Mouse (Mus musculus): Measurements from ENCODE around the gene Fam89b. TPM values are rescaled to one million over a fixed set of nuclear protein-coding genes. Genes with fewer than 3 reads are reported as not detected.

Gene Fam89b
- polyA plus RNA-seq, 1 experiment from 2014 or later, result 144 TPM

DNA sequence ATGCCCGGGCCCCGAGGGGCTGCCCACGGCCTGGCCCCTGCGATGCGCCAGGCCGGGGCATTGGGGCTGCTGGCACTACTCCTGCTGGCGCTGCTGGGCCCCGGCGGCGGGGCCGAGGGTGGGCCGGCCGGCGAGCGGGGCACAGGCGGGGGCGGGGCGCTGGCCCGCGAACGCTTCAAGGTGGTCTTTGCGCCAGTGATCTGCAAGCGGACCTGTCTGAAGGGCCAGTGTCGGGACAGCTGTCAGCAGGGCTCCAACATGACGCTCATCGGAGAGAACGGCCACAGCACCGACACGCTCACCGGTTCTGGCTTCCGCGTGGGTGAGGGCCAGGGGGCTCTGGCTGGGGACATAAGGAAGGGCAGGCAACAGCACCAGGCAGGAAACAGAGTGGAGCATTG is 12.8 kb upstream of the Fam89b start:
- H3K27me3 ChIP-seq (ENCODE audit: control insufficient read depth, insufficient read depth, low read length), result peaks cover 56% of the 10 kb centered on the region
- peak overlapping the region; percentile 45 for H3K4me3 ChIP-seq (replicated peaks; ENCODE audit: low read length)
- peak overlapping the region; percentile 84 for H3K27ac ChIP-seq
- H3K9me3 ChIP-seq (ENCODE audit: control insufficient read depth, low read length), result no peaks in the 10 kb centered on the region
- H3K4me1 ChIP-seq (replicated peaks; ENCODE audit: control insufficient read depth, insufficient read depth, low read length), result peaks cover 24% of the 10 kb centered on the region; the same call in 1 of the 2 replicates
- peak; percentile 28; the same call in 1 of the 2 replicates for ATAC-seq (ENCODE audit: low FRiP score)
- WGBS, result under 1% methylated on average over 32 of the region's 32 CpGs
- no peaks in the 10 kb centered on the region for H3K36me3 ChIP-seq (replicated peaks; ENCODE audit: control insufficient read depth, insufficient read depth)
- peak overlapping the region; percentile 99 for H3K4me2 ChIP-seq (replicated peaks)
- no peak for DNase-seq (ENCODE audit: low spot score)
- H3K9ac ChIP-seq, result peak overlapping the region; percentile 61

DNA sequence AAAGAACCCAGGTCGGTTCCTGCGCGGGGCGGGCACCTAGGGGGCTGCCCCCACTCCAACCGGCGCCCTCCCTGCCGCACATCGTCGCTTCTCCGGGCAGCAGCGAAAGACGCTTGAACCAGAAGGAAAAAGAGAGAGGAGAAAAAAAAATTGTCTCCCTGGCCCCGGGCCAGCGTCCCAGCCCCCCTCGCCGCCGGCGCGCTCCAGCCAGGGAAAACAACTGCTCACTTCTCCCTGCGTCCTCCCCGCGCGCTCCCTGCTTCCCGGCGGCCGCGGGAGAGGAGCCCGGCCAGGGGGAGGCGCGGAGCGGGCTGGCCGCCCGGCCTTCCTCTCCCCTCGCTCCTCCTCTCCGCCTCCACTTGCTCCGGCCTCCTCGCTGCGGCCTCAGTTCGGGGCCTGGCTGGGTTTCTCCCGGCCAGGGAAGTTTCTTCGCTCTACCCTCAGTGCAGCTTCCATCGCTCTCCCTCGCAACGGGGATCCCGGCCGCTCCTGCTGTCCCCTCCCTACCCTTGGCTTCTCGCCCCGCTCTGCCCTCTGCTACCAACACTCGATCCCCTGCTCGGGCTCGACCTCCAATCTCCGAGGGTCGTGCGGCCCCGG is 12.3 kb upstream of the Fam89b start:
- WGBS, result under 1% methylated on average over 53 of the region's 55 CpGs
- H3K4me3 ChIP-seq (replicated peaks; ENCODE audit: low read length), result peak overlapping the region; percentile 45
- DNase-seq (ENCODE audit: low spot score) (peak; percentile 65), ATAC-seq (ENCODE audit: low FRiP score) (peak; percentile 68)
- H3K4me2 ChIP-seq (replicated peaks), result peak overlapping the region; percentile 99
- H3K27me3 ChIP-seq (ENCODE audit: control insufficient read depth, insufficient read depth, low read length), result peaks cover 51% of the 10 kb centered on the region
- peaks cover 24% of the 10 kb centered on the region; the same call in 1 of the 2 replicates for H3K4me1 ChIP-seq (replicated peaks; ENCODE audit: control insufficient read depth, insufficient read depth, low read length)
- peak overlapping the region; percentile 61 for H3K9ac ChIP-seq
- H3K9me3 ChIP-seq (ENCODE audit: control insufficient read depth, low read length), result no peaks in the 10 kb centered on the region
- H3K36me3 ChIP-seq (replicated peaks; ENCODE audit: control insufficient read depth, insufficient read depth), result no peaks in the 10 kb centered on the region
- H3K27ac ChIP-seq, result peak overlapping the region; percentile 84

DNA sequence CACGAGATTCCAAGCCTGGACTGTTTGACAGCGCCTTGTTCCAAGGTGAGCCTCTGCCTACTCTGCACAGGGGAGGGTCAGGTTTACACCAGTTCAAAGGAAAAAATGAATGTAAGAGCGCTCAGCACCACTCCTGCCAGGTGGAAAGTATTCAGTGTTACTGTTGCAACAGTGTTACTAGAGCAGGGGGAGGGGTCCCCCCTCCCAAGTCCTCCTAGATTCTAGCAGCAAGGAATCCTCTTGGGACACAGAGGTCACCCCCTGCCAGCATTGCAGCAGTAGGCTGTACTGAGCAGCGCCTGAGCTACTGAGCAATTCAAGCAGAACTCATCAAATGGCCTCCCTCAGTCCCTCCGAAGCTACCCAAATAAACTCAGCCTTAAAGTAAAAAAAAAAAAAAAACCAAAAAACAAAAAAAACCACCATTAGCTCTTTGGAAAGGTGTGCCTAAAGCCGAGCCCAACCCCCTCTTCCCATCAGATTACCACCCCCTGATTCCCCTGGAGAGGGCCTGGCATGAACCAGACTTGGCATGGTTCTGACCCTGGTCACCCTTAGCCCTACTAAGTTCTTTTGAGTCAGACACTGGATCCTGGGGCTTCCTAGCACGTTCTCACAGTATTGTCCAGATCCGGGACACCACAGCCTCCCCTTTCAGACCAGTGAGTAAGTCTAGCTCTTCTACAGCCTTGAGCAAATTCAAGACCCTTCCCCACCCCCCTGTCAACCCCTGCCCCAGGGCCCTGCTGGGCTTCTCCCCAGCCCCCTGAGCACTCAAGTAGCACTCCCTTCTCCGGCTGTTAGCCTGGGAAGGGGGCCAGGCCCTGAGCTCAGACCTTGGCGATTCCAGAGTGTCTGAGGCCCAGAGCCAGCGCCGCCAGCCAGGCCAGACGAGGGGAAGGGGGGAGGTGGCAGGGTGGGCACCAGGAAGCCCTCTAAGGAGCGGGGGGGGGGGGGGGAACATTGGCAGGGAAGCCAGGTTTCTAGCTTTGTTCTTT is 11.2 kb upstream of the Fam89b start, which contains the start of gene Ltbp3:
Ltbp3 (plus strand) TSS at position 585 of the 998 bp plus-strand sequence.
- Histone ChIP-seq H3K36me3 (replicated peaks; ENCODE audit: control insufficient read depth, insufficient read depth) (no peaks in the 10 kb centered on the region), H3K27me3 (ENCODE audit: control insufficient read depth, insufficient read depth, low read length) (peaks cover 40% of the 10 kb centered on the region), H3K9me3 (ENCODE audit: control insufficient read depth, low read length) (no peaks in the 10 kb centered on the region), H3K4me1 (replicated peaks; ENCODE audit: control insufficient read depth, insufficient read depth, low read length) (peaks cover 13% of the 10 kb centered on the region; the same call in 1 of the 2 replicates), H3K4me2 (replicated peaks) (peak within 1 kb of the TSS; percentile 99), H3K9ac (peak within 1 kb of the TSS; percentile 61), H3K27ac (peak within 1 kb of the TSS; percentile 84), H3K4me3 (replicated peaks; ENCODE audit: low read length) (peak within 1 kb of the TSS; percentile 45)
- ATAC-seq (ENCODE audit: low FRiP score) (peak; percentile 74), DNase-seq (ENCODE audit: low spot score) (peak; percentile 67)
- WGBS, result 14% methylated on average over 13 of the region's 14 CpGs

DNA sequence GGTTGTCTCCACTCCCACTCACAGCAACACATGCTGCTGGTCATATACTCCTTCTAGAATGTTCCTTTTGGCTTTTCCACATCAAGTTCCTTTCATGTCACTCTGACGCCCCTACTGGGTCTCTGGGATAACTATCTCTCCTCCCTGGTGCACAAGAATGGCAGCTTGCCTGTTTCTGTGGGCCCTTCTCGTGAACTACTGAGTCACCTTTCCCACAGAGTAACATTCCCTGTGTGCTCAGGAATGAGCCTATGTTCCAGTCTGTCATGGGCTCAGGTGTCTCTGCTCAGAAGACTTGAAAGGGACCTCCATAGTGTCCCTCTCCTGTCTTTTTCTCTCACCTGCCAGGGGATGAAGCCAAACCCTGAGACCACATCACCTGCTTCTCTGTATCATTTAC is 10.0 kb upstream of the Fam89b start:
- no peaks in the 10 kb centered on the region for H3K36me3 ChIP-seq (replicated peaks; ENCODE audit: control insufficient read depth, insufficient read depth)
- DNase-seq (ENCODE audit: low spot score) (no peak), ATAC-seq (ENCODE audit: low FRiP score) (no peak)
- peaks cover 31% of the 10 kb centered on the region for H3K27me3 ChIP-seq (ENCODE audit: control insufficient read depth, insufficient read depth, low read length)
- no peak overlapping the region for H3K9ac ChIP-seq
- H3K4me3 ChIP-seq (replicated peaks; ENCODE audit: low read length), result no peak overlapping the region
- no peak overlapping the region for H3K27ac ChIP-seq
- H3K4me2 ChIP-seq (replicated peaks), result no peak overlapping the region
- WGBS, result 58% methylated on average over 2 of the region's 2 CpGs
- H3K4me1 ChIP-seq (replicated peaks; ENCODE audit: control insufficient read depth, insufficient read depth, low read length), result peaks cover 11% of the 10 kb centered on the region; the same call in 1 of the 2 replicates
- no peaks in the 10 kb centered on the region for H3K9me3 ChIP-seq (ENCODE audit: control insufficient read depth, low read length)

DNA sequence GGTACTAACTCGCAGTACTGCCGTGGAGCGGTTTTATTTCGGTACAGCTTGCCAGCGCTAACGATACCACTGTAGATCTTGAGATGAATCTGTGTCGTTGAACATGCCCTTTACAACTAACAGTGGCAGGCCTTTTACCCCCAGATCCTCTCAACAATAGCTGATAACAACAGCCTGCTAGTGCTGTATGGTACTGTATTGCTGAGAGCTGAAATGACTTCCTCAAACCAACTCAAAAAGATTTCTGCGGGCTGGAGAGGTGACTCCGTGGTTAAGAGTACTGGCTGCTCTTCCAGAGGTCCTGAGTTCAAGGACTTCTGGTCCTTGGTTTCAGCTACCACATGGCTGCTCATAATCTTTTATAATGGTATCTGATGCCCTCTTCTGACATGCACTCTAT is 4.9 kb upstream of the Fam89b start:
- DNase-seq (ENCODE audit: low spot score) (no peak), ATAC-seq (ENCODE audit: low FRiP score) (no peak)
- Histone ChIP-seq H3K36me3 (replicated peaks; ENCODE audit: control insufficient read depth, insufficient read depth) (peaks cover 5% of the 10 kb centered on the region; the same call in 1 of the 2 replicates), H3K9ac (no peak overlapping the region), H3K4me3 (replicated peaks; ENCODE audit: low read length) (no peak overlapping the region), H3K27ac (no peak overlapping the region), H3K9me3 (ENCODE audit: control insufficient read depth, low read length) (no peaks in the 10 kb centered on the region), H3K4me1 (replicated peaks; ENCODE audit: control insufficient read depth, insufficient read depth, low read length) (peaks cover 19% of the 10 kb centered on the region), H3K4me2 (replicated peaks) (no peak overlapping the region), H3K27me3 (ENCODE audit: control insufficient read depth, insufficient read depth, low read length) (0 out of 2 replicates have a peak, but pooled peaks cover 4% of the 10 kb centered on the region)
- 86% methylated on average over 9 of the region's 9 CpGs for WGBS

DNA sequence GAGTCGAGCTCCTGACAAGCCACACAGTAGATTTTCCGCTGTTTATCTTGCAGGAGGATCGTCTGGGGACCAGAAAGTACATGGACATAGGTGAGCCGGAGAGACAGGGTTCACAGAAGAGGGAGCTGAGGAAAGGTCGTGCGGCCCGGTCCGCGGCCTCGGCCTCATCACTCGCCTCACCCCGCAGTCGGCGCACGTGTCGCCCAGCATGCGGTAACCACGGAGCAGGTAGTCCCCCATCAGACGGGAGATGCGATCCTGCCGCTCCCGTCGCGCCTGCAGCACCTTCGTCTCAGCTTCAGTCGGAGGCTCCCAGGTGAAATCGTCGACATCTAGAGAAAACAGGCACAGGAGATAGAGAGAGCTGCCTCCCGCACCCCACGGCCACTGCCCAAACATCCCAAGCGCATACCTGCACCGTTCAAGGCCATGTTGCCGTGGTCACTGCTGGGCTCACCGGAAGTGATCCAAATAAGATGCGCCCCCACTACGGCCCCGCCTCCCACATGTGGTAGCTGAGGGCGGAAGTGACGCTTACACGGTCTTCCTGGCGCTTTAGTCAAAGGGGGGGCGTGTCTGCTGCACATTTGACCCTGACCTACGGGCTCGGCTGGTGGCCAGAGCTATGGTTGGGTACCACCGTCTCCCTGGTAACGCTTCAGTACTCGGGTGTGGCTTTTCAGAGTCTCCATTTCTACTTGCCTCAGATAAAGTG is 2.0 kb upstream of the Fam89b start:
- H3K36me3 ChIP-seq (replicated peaks; ENCODE audit: control insufficient read depth, insufficient read depth), result peaks cover 9% of the 10 kb centered on the region; the same call in 1 of the 2 replicates
- DNase-seq (ENCODE audit: low spot score) (peak; percentile 96), ATAC-seq (ENCODE audit: low FRiP score) (peak; percentile 89)
- H3K4me3 ChIP-seq (replicated peaks; ENCODE audit: low read length), result peak overlapping the region; percentile 83
- peak overlapping the region; percentile 100 for H3K4me2 ChIP-seq (replicated peaks)
- WGBS, result under 1% methylated on average over 47 of the region's 47 CpGs
- H3K27me3 ChIP-seq (ENCODE audit: control insufficient read depth, insufficient read depth, low read length), result 0 out of 2 replicates have a peak, but pooled peaks cover 3% of the 10 kb centered on the region
- peaks cover 40% of the 10 kb centered on the region for H3K4me1 ChIP-seq (replicated peaks; ENCODE audit: control insufficient read depth, insufficient read depth, low read length)
- no peaks in the 10 kb centered on the region for H3K9me3 ChIP-seq (ENCODE audit: control insufficient read depth, low read length)
- H3K9ac ChIP-seq, result peak overlapping the region; percentile 85
- peak overlapping the region; percentile 49; the same call in 1 of the 2 replicates for H3K27ac ChIP-seq

DNA sequence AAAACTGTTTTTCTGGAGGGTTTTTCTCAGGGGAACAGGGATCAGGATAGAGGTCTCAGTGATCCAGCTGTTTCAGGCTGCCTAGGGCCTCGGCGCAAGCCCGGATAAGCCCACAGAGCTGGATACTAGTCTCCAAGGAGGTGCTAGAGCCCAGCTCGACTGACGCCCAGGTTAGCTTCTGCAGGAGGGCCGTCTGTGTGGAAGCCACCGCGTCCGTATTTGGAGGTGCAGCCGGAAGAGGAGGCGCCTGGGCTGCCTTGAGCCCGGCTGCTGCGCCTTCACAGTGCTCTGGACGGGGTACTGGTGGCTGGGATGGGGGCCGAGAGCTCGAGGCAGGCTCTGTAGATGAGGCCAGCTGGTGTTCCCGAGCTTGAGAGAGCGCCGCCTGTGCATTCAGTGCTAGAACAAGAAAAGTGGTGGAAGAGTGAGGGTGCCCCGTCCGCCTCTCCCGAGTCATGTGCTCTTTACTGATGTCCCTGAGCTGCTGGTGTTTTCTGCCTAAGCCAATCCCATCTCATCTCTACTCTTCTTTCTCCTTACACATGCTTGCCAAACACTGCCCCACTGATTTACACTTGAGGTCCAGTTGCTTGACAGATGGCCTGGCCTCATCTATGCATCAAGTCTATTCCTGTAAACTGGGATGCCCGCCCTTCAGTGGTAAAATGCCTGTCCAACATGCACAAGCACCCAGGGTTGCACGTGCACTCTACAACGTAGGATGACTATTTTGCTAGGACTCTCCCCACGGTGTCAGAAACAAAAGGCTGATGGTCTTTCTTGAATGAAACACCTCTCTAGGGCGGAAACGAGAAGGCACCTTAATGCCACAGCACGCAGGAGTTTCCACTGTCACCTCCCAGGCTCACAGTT is 1.1 kb upstream of the Fam89b start:
- Histone ChIP-seq H3K4me1 (replicated peaks; ENCODE audit: control insufficient read depth, insufficient read depth, low read length) (peaks cover 49% of the 10 kb centered on the region), H3K4me3 (replicated peaks; ENCODE audit: low read length) (peak overlapping the region; percentile 89), H3K4me2 (replicated peaks) (peak overlapping the region; percentile 100), H3K9me3 (ENCODE audit: control insufficient read depth, low read length) (no peaks in the 10 kb centered on the region), H3K27ac (no peak overlapping the region), H3K27me3 (ENCODE audit: control insufficient read depth, insufficient read depth, low read length) (0 out of 2 replicates have a peak, but pooled peaks cover 2% of the 10 kb centered on the region), H3K36me3 (replicated peaks; ENCODE audit: control insufficient read depth, insufficient read depth) (peaks cover 12% of the 10 kb centered on the region; the same call in 1 of the 2 replicates), H3K9ac (peak overlapping the region; percentile 85)
- no peak for DNase-seq (ENCODE audit: low spot score)
- ATAC-seq (ENCODE audit: low FRiP score), result no peak
- 73% methylated on average over 29 of the region's 29 CpGs for WGBS
